Mouse (Mus musculus): ENCODE data around the gene Tfb1m. TPM values are rescaled to one million over a fixed set of nuclear protein-coding genes. Genes with fewer than 3 reads are reported as not detected.

Tfb1m gene
- total RNA-seq (2014; fragmentation: Nextera tagmentation) (36.3 and 49.9 TPM in 2 replicates), total RNA-seq (2017) (17.0 and 22.6 TPM in 2 replicates), polyA plus RNA-seq (2012) (1.8 TPM in 2 replicates)

DNA sequence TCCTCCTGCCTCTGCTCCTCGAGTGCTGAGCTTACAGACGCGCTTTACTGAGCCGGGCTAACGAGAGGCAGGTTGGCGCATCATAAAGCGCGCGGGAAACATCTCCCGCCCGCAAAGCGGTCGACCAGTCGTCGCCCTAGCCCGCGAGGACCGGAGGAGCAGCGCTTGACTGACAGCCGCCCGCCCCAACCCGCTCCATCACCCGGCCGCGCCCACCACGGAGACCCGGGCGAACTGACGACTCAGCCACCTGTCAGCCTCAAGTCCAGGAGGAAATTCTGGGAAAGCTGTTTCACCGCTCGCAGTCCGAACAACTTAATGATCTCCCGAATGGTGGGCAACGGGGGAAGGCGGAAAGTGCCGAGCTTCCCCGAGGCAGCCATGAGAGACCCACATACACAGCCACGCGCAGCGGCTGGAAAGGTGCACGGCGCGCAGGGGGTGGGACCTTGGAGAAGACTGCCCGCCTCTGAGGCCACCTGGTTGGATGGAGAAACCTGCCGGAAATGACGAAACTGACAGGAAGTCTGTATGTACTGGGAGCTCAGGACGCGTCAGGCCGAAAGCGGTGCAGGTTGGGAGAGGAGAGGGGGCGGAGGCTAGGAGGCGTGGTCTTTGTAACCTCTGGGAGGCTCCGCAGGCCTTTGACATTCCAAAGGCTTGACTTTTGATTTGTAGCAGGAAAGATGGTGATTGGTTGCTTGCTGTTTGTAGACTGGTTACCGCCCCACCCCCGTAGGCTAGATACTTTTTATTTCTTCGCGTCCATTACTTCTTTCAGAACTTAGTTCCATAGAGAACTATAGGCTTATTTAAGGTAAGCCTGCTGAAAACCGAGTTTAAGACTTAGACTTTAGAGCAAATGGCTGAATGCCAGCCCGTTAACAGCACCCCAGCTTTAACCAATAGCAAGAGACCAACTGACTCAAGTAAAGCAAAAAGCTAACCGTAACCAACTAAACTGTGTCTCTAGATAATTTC lies at the start of gene Tfb1m:
TSS of gene Tfb1m (minus strand) at position 451 of the 981 bp plus-strand sequence.
- Histone ChIP-seq H3K36me3 (replicated peaks) (peaks cover 17% of the 10 kb centered on the region), H3K27me3 (ENCODE audit: insufficient read depth, low read length) (no peaks in the 10 kb centered on the region), H3K4me1 (ENCODE audit: insufficient read depth, low read depth, low read length) (peaks cover 22% of the 10 kb centered on the region), H3K9me3 (replicated peaks) (no peaks in the 10 kb centered on the region), H3K4me3 (ENCODE audit: low read depth, low read length) (peak within 1 kb of the TSS; percentile 74)
- TF ChIP-seq GATA2 (IDR thresholded peaks at IDR 0.05; ENCODE audit: borderline replicate concordance, low read depth, low read length) (no peak), TAL1 (conservative IDR thresholded peaks at IDR 0.05; ENCODE audit: low read depth, low read length) (no peak), POLR2AphosphoS5 (IDR thresholded peaks at IDR 0.05; ENCODE audit: insufficient replicate concordance, low read depth, low read length) (no peak), CTCF (IDR thresholded peaks at IDR 0.05; ENCODE audit: low read depth, low read length) (no peak), GATA1 (IDR thresholded peaks at IDR 0.05; ENCODE audit: borderline replicate concordance, low read length) (no peak)
- ATAC-seq (ENCODE audit: extremely low read depth, insufficient number of reproducible peaks, low FRiP score, poor library complexity, severe bottlenecking) (peak; percentile 94), DNase-seq (ENCODE audit: low spot score) (peak; percentile 90)

DNA sequence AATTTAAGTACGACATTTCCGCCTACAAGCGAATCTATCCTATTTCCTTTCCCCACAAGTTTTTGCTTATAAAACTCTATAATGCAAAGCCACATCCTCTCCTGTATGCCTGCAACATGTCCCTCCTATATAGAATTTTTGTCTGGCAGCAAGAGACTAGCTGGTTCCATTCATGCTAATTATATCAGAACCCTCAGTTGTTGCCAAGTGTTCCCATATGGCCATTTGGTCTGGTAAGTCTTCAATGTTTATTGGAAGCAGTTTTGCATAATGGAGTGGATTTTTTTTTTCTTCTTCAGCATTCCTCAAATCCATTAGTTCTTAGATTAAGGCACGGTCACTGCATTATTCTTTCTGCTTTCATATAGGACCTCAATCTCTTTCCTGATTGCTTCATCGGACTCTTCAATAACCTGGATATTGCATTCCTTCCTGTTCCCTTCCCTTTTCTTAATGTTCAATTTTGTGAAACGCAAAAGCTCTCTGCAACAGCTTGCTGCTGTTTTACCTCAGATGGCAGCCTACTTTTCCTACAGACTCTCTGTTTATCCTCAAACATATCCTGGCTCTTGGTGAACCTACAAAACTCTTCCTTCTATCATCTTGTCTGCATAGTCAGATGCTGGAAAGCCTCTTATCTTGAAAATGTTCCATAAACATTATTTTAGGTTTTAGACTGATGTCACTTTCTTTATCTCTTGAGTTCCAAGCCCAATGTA lies 45.5 kb upstream of the Tfb1m start:
- no peak for ATAC-seq (ENCODE audit: extremely low read depth, insufficient number of reproducible peaks, low FRiP score, poor library complexity, severe bottlenecking)

DNA sequence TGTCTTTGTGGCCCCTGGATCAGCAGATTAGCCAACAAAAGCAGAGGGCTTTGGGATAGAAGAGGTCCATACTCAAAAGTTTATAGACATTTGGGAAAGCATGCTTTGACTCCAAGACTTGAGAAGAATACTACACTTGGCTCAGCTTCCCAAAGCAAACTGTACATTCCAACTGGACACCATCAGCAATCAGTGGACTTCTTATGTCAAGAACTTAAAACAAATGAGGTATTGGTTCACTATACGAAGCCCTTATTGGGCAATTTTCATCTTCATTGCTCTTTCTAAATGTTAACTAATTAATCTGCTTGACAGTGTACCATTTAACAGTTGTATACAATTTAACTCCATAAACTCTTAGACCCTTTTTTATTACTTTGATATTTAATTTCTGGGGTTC lies 40.8 kb upstream of the Tfb1m start:
- TF ChIP-seq GATA1 (IDR thresholded peaks at IDR 0.05; ENCODE audit: borderline replicate concordance, low read length): no peak
- TF ChIP-seq CTCF (IDR thresholded peaks at IDR 0.05; ENCODE audit: low read depth, low read length): no peak
- no peak for TF ChIP-seq POLR2AphosphoS5 (IDR thresholded peaks at IDR 0.05; ENCODE audit: insufficient replicate concordance, low read depth, low read length)
- TF ChIP-seq TAL1 (conservative IDR thresholded peaks at IDR 0.05; ENCODE audit: low read depth, low read length): no peak
- no peak for TF ChIP-seq GATA2 (IDR thresholded peaks at IDR 0.05; ENCODE audit: borderline replicate concordance, low read depth, low read length)
- no peaks in the 10 kb centered on the region for H3K36me3 ChIP-seq (replicated peaks)
- DNase-seq (ENCODE audit: low spot score): no peak
- peaks cover 5% of the 10 kb centered on the region; the same call in 1 of the 2 replicates for H3K27me3 ChIP-seq (ENCODE audit: insufficient read depth, low read length)
- no peak overlapping the region for H3K4me3 ChIP-seq (ENCODE audit: low read depth, low read length)
- no peaks in the 10 kb centered on the region for H3K9me3 ChIP-seq (replicated peaks)
- no peaks in the 10 kb centered on the region for H3K4me1 ChIP-seq (ENCODE audit: insufficient read depth, low read depth, low read length)
- ATAC-seq (ENCODE audit: extremely low read depth, insufficient number of reproducible peaks, low FRiP score, poor library complexity, severe bottlenecking): no peak

More for the DNA sequence above, 45.5 kb upstream of the Tfb1m start:
- DNase-seq (ENCODE audit: low spot score): no peak
- TF ChIP-seq POLR2AphosphoS5 (IDR thresholded peaks at IDR 0.05; ENCODE audit: insufficient replicate concordance, low read depth, low read length) (no peak), TAL1 (conservative IDR thresholded peaks at IDR 0.05; ENCODE audit: low read depth, low read length) (no peak), GATA2 (IDR thresholded peaks at IDR 0.05; ENCODE audit: borderline replicate concordance, low read depth, low read length) (no peak), CTCF (IDR thresholded peaks at IDR 0.05; ENCODE audit: low read depth, low read length) (no peak), GATA1 (IDR thresholded peaks at IDR 0.05; ENCODE audit: borderline replicate concordance, low read length) (no peak)
- Histone ChIP-seq H3K36me3 (replicated peaks) (no peaks in the 10 kb centered on the region), H3K4me1 (ENCODE audit: insufficient read depth, low read depth, low read length) (no peaks in the 10 kb centered on the region), H3K4me3 (ENCODE audit: low read depth, low read length) (no peak overlapping the region), H3K9me3 (replicated peaks) (no peaks in the 10 kb centered on the region), H3K27me3 (ENCODE audit: insufficient read depth, low read length) (no peaks in the 10 kb centered on the region)

GRCm38 (mm10) chr17:3597866-3598265 lies 40.3 kb upstream of the Tfb1m start:
- TF ChIP-seq CTCF (IDR thresholded peaks at IDR 0.05; ENCODE audit: low read depth, low read length): no peak
- TF ChIP-seq TAL1 (conservative IDR thresholded peaks at IDR 0.05; ENCODE audit: low read depth, low read length): no peak
- TF ChIP-seq GATA2 (IDR thresholded peaks at IDR 0.05; ENCODE audit: borderline replicate concordance, low read depth, low read length): no peak
- Histone ChIP-seq H3K4me1 (ENCODE audit: insufficient read depth, low read depth, low read length) (no peaks in the 10 kb centered on the region), H3K4me3 (ENCODE audit: low read depth, low read length) (no peak overlapping the region), H3K9me3 (replicated peaks) (no peaks in the 10 kb centered on the region), H3K36me3 (replicated peaks) (no peaks in the 10 kb centered on the region), H3K27me3 (ENCODE audit: insufficient read depth, low read length) (peaks cover 5% of the 10 kb centered on the region; the same call in 1 of the 2 replicates)
- ATAC-seq (ENCODE audit: extremely low read depth, insufficient number of reproducible peaks, low FRiP score, poor library complexity, severe bottlenecking) (no peak), DNase-seq (ENCODE audit: low spot score) (no peak)

GRCm38 (mm10) chr17:3597130-3597529 lies 39.5 kb upstream of the Tfb1m start:
- ATAC-seq (ENCODE audit: extremely low read depth, insufficient number of reproducible peaks, low FRiP score, poor library complexity, severe bottlenecking): no peak

GRCm38 (mm10) chr17:3570876-3571275 lies 13.3 kb upstream of the Tfb1m start:
- peaks cover 1% of the 10 kb centered on the region for H3K27me3 ChIP-seq (ENCODE audit: insufficient read depth, low read length)
- H3K36me3 ChIP-seq (replicated peaks): no peaks in the 10 kb centered on the region
- TF ChIP-seq CTCF (IDR thresholded peaks at IDR 0.05; ENCODE audit: low read depth, low read length) (peak; percentile 29; the same call in 1 of the 2 replicates), TAL1 (conservative IDR thresholded peaks at IDR 0.05; ENCODE audit: low read depth, low read length) (no peak)
- ATAC-seq (ENCODE audit: extremely low read depth, insufficient number of reproducible peaks, low FRiP score, poor library complexity, severe bottlenecking) (no peak), DNase-seq (ENCODE audit: low spot score) (no peak)
- H3K9me3 ChIP-seq (replicated peaks): no peaks in the 10 kb centered on the region
- H3K4me3 ChIP-seq (ENCODE audit: low read depth, low read length): no peak overlapping the region
- H3K4me1 ChIP-seq (ENCODE audit: insufficient read depth, low read depth, low read length): no peaks in the 10 kb centered on the region

More at GRCm38 (mm10) chr17:3597130-3597529, 39.5 kb upstream of the Tfb1m start:
- no peaks in the 10 kb centered on the region for H3K36me3 ChIP-seq (replicated peaks)
- H3K9me3 ChIP-seq (replicated peaks): no peaks in the 10 kb centered on the region
- TF ChIP-seq CTCF (IDR thresholded peaks at IDR 0.05; ENCODE audit: low read depth, low read length): no peak
- H3K4me1 ChIP-seq (ENCODE audit: insufficient read depth, low read depth, low read length): no peaks in the 10 kb centered on the region
- peaks cover 5% of the 10 kb centered on the region; the same call in 1 of the 2 replicates for H3K27me3 ChIP-seq (ENCODE audit: insufficient read depth, low read length)
- H3K4me3 ChIP-seq (ENCODE audit: low read depth, low read length): no peak overlapping the region
- no peak for DNase-seq (ENCODE audit: low spot score)
